Mouse (Mus musculus) olfactory bulb, adult 2 months (tissue): Measurements from ENCODE around the gene Gprin3. TPM values are rescaled to one million over a fixed set of nuclear protein-coding genes. Genes with fewer than 3 reads are reported as not detected.
"Not testable (repeated sequence)": the region's sequence is repeated elsewhere in the genome, so short reads cannot be mapped to it uniquely, and the experiment has no call there.

Source experiments
- H3K27ac ChIP-seq: fragments of 200-500 bp; 2 replicates; pipeline ENCODE4 v1.5.1; 2012; ENCODE audit warnings: low read depth, low read length; ENCODE audit not compliant: insufficient read depth
- H3K4me1 ChIP-seq: fragments of 200-500 bp; 2 replicates; pipeline ENCODE4 v1.6.1; 2012; ENCODE audit warnings: low read length; ENCODE audit not compliant: control insufficient read depth, insufficient read depth
- H3K4me3 ChIP-seq: fragments of 200-500 bp; 2 replicates; pipeline ENCODE4 v1.5.1; 2012; ENCODE audit warnings: mild to moderate bottlenecking, low read depth, low read length, moderate library complexity; ENCODE audit not compliant: insufficient read depth
- CTCF ChIP-seq: fragments of 200-500 bp; IDR thresholded peaks from 2 replicates; pipeline ENCODE4 v1.5.1; 2012; ENCODE audit warnings: low read depth, mild to moderate bottlenecking, low read length, moderate library complexity; ENCODE audit not compliant: insufficient read depth
- POLR2A ChIP-seq: fragments of 200-500 bp; IDR thresholded peaks from 2 replicates; pipeline ENCODE4 v1.6.1; 2012; ENCODE audit warnings: mild to moderate bottlenecking, low read depth, low read length, moderate library complexity; ENCODE audit not compliant: insufficient read depth
- whole genome bisulfite sequencing: fragments of 180-500 bp; shearing (Covaris S2); methylation state at CpG from one replicate; pipeline ENCODE4 v1.1.7; 2018; 5-methylcytosine and 5-hydroxymethylcytosine counted together
- polyA plus RNA-seq: library from polyadenylated mRNA; stranded (reverse); fragments of >200 nt; gene quantifications from 2 replicates; pipeline ENCODE4 v1.2.4, GENCODE M21; 2012; ENCODE audit warnings: low replicate concordance; ENCODE audit not compliant: missing spikeins, insufficient read depth, insufficient read length

Gene Gprin3
- polyA plus RNA-seq, 1 experiment = not detected

DNA sequence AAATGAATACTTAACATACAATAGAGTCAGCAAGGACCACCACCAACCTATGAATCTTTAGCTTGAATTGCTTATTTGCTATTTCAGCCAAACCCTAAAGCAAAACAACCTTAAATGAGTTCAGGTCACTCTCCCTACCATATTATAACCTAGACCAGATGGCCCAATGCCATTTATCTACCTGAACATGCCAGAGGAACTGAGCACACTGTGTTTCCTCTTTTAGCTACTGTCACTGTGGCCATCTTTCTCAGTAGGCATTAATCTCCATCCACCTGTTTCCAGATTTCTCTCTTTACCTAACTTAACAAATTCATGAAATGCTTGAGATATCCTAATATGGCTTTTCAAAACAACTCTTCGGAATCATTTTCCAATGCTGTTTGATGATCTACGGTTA lies 114.9 kb downstream of the Gprin3 start:
- Histone ChIP-seq H3K4me3 (no peak overlapping the region), H3K27ac (no peak overlapping the region), H3K4me1 (no peaks in the 10 kb centered on the region)
- WGBS = 98% methylated on average over 2 of the region's 2 CpGs
- TF ChIP-seq CTCF = no peak

GRCm38 (mm10) chr6:59304235-59304942 lies 121.7 kb downstream of the Gprin3 start:
- 85% methylated on average over 2 of the region's 2 CpGs for WGBS
- not testable (repeated sequence) for H3K4me3 ChIP-seq, H3K4me1 ChIP-seq, H3K27ac ChIP-seq

- 48% methylated on average over 1 of the region's 1 CpGs for WGBS
- no peaks in the 10 kb centered on the region for H3K4me1 ChIP-seq
- H3K4me3 ChIP-seq = no peak overlapping the region
- TF ChIP-seq POLR2A (no peak), CTCF (no peak)
- no peak overlapping the region for H3K27ac ChIP-seq
Measured at GRCm38 (mm10) chr6:59303031-59303430, 123.1 kb downstream of the Gprin3 start.

Other genes starting within 250 kb of the Gprin3 start
- not detected in 2 replicates for gene Tigd2, start 217.4 kb downstream of the Gprin3 start, polyA plus RNA-seq